Mouse (Mus musculus): ENCODE results near the gene Fjx1.

Fjx1 gene

GRCm38 (mm10) chr2:102426434-102426833 is 25.9 kb downstream of the Fjx1 start:
- no peak for DNase-seq (ENCODE audit: low spot score)

DNA sequence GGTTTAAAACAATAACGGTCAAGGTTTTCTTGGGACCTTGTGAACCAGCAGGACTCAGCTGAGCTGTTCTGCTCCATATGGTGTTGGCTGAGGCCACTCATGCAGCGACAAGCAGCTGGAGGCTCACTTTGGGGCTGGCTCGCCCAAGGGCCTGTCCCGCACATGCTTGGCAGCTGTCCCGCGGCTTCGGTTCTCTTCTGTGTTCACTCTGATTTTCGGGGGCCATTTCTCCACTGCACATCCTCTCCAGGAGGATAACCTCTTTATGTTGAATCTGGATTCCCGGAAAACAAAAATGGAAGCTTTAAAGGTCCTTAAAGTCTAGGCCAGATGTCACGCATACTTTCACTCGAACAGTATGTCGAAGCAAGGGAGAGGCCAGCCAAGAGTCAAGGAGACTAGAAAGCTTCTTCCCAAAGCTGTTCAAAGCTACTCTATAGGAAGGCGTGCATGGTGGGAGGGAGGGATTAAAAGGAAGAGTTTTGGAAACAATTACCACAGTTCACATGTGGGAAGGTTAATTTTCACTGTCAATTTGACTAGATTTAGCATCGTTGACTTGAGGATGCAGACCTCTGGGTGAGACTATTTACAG is 36.1 kb downstream of the Fjx1 start:
- no peak for DNase-seq (ENCODE audit: low spot score)

GRCm38 (mm10) chr2:102412738-102413137 is 39.6 kb downstream of the Fjx1 start:
- no peak for DNase-seq (ENCODE audit: low spot score)

DNA sequence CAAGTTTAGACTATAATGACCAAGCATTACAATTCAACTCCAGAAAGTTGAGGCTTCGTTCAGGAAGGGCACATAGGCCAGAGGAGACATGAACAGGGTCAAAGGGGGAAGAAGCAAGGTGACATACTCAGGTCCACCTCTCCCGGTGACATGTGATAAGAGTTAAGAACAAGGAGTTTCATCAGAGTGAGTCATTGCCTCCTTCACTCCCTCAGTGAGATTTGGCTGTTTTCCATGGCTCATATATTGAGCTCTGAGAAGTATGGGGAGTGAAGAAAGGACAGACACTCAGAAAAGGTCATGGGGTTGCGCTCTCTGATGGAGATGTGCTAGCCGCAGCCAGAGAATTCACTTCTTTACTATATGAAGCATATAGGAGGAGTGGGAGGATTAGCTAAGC is 41.7 kb downstream of the Fjx1 start:
- no peak for DNase-seq (ENCODE audit: low spot score)

- no peak for DNase-seq (ENCODE audit: low spot score)
These were observed 42.6 kb downstream of the Fjx1 start for GRCm38 (mm10) chr2:102409741-102410140.

DNA sequence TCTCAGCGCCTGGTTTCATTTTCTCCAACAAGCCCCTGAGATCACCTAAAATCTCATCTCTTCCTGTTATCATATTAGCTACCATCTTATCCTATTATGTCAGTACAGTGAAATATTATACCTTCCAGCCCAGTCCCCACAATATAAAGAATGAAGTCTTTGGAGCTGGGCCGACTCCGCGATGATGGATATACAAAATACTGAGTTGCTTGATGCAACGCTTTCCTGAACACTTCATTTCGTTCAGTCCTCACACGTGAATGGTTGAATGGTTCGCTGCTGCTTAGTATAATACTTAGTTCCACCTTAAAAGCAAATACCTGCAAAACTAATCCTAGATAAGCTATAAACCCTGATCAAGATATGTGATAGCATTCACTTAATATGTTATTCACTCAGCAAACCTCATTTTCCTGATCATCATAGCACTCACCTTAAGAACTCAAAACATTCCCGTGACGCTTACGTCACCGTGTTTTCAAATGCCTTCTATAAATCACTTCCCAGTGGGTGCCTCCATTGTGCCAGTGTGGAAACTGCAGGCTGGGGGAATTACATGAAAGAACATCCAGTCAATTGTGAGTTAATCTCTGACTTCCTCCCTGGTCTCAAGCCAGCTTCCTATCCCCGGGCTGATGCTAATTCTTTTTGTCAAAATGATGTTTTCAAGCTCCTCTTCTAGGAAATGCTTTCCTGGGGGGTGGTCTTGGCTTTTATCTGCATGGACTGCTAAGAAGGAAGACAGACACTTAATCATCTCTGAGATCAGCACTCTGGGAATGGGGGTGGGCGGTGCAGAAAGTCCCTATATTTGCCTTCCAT is 44.7 kb downstream of the Fjx1 start, which contains the start of gene Trim44:
Gene Trim44 (minus strand): TSS at position 466 of the 822 bp plus-strand sequence.
- no peak for DNase-seq (ENCODE audit: low spot score)

DNA sequence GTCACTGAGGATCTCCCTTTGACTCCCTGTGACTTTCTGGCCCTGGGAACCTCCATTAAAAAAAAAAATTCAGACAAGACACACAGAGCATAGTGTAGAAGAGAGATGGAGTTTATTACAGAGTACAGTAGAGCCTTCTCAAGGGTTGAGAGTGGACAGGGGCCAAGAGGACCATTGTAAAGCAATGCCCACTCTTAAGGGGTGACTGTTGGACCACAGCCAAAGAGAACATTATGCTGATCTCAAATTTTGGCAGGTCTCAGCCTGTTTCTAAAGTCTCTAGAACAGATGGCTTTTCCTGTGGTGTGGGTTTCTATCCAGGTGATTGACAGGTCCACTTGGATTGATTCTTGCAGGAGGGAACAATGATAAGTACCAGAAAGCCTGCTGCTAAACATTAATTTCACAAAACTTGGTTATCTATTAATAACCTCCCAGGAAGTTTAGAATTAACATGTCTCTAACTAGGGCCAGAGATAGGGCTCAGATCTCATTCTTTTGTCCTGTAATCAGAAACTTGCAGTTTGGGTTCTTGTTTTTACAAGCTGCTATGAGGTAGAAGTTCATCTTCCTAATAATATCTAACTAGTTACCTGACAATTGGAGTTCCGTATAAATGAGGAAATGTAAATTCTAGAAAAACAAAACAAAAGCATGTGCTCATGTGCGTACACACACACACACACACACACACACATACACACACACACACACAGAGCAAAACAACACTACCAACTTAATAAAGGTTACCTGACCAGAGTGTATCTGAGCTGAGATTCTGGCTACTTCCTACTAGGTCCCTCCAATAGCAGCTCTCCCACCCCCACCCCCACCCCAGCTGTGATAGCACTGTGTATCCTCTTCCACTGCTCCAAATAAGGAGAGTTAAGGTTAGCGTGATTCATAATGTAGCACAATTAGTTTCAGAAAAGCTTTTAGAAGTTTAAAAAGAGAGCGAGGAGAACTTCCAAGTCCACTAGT is 45.7 kb downstream of the Fjx1 start:
- DNase-seq (ENCODE audit: low spot score), result no peak

DNA sequence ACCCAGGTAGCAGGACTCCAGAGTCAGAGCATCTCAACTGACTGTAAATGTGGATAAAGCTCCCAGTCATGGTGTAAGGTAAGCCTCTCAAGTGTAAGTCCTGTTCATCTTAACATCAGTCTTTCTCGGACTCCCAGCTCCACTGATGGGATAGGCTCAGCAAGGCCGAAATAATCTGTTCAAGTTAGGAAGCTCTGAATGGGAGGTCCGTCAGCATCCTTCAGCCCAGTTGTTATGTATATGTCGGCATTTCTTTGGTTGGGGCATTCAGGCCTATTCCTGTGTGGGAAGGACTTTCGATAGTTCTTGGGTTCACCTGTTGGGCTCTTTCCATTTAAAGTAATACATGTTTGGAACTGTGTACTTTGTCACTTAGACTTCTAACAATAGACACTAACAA is 48.3 kb downstream of the Fjx1 start:
- DNase-seq (ENCODE audit: low spot score), result no peak

GRCm38 (mm10) chr2:102403306-102403705 is 49.0 kb downstream of the Fjx1 start:
- DNase-seq (ENCODE audit: low spot score), result no peak

DNA sequence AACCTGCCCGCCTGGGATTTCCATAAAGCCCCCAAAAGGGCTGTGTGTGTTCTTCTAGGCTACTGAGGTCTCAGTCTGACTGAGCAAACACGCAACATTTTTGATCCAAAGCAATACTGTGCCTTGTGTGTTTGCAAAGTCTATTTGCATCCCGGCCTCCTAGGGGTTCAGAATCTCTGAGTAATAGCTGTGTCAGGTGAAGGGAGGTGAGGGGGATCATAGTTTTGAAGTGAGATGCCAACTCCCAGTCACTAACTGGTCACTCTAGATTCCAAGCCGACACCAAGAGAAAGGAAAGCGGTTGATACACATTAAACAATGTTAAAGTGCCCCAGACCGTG is 51.0 kb downstream of the Fjx1 start:
- DNase-seq (ENCODE audit: low spot score), result no peak

DNA sequence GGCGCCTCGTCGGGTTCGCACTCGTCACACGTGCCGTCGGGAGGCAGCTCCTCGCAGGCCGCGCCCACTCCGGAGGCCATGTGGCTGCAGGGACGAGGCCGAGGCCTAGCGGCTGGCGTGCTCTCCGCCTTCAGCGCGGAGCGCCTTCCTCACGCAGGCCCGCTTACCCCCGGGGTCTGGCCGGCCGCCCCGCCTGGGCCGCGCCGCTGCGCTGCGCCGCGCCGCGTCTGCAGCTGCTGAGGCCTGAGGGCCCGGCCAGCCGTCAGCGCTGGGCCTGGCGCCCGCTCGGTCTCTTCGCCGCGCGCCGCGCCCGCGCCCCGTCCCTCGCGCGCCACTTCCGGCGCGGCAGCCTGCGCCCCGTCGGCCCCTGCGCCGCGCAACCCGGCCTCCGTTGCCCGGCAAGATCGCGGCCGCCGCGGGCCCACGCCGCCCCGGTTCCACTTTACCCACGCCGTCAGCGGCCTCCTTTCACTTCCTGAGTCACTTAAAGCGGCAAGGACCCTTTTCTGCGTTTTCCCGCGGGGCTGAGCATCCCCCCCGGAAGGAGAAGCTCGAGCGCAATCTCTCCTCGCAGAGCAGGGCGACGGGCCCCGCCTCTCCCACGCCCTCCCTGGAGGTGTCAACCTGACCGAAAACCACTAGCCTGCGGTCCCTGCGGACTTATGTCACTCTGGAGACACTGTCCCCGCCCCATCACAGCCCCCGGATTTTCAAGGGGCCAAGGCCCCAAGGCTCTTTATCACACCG is 51.5 kb downstream of the Fjx1 start:
- peak; percentile 79 for DNase-seq (ENCODE audit: low spot score)

- DNase-seq (ENCODE audit: low spot score), result no peak
These were observed 52.3 kb downstream of the Fjx1 start for GRCm38 (mm10) chr2:102399864-102400604.

All from layer of hippocampus, adult 9-10 months (tissue).